Mouse (Mus musculus) adrenal gland, adult (tissue): ENCODE results near the gene Ephb6.
A peak's percentile ranks its signal among the peaks of the same experiment; 100 is the strongest.
"Not testable (repeated sequence)": the region's sequence is repeated elsewhere in the genome, so short reads cannot be mapped to it uniquely, and the experiment has no call there.

Experiments used
- DNase-seq, 2 experiments: peaks; one replicate each; pipeline ENCODE4 v3.0.0; 2022 to 2023; ENCODE audit warnings: low spot score in 1 of 2; ENCODE audit not compliant: inconsistent age in 2 of 2

Gene Ephb6

DNA sequence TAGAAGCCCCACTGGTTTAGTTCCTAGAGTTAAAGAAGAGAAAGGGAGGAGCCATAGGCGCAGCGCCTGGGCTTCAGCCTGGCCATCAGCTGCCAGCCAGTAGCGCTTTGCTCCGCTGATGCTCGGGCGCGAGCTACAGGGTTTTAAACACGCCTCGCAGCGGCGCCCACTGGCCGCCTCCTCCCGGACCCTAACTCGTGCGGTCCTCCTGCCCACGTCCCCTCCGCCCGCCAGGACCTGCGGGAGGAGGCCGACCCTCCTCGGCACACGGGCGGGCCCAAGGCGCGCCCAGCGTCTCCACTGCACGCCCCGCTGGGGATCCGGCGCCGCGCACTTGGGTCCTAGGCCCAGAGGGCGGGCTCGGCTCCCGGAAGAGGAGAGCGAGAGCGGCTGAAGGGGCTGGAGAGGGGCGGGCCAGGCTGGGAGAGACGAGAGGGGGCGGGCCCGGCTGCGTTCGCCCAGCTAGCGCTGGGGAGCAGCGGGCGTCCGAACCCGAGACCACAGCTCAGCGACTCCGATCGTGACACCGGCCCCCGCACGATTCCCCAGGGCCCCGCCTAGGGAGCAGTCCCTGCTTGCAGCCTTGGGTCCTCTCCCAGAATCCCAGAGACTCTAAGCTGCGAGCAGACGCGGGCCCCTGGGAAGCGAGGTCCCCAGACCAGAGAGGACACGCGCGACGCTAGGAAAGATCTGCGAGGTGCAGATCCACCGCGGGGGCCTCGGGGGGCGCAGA is at the start of gene Ephb6:
Gene Ephb6, plus strand, starts transcription at position 422 of the 733 bp plus-strand sequence.
- peak; percentile 74 to 94 for DNase-seq

DNA sequence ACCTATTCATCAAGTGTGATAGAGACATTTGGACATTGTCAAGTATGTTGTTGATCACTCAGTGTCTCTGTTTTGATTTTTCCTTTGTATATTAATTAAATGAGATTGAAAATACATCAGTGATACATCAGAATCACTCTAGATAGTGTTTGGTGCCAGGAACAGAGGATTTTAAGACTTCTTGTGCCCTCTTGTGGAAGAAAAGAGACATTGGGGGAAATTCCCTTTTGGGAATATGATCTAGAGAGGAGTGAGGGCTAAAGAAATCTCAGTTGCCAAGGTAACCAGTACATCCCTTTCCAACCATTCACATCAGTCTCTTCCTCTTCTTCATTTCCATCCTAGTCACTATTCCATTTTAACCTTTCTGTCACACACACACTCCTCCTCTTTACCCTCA is 48.9 kb upstream of the Ephb6 start:
- no peak for DNase-seq

DNA sequence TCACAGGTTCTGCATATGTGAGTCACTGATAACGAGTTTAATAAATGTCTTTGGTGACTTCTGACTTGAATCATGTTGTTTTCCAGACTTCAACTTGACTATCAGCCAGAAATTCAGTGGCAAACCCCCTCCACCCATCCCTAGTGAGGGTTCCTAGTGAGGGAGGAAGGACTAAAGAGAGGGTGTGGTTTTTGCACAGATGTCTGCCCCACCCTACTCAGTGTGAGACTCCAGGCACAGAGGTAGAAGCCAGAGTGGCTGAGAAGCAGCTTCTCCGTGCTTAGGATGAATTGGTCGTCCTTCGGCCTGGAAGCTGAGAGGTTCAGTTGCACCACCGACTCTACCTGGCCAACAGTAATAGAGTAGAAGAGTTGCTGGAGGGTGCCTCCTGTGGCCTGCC is 47.8 kb upstream of the Ephb6 start:
- DNase-seq = no peak

DNA sequence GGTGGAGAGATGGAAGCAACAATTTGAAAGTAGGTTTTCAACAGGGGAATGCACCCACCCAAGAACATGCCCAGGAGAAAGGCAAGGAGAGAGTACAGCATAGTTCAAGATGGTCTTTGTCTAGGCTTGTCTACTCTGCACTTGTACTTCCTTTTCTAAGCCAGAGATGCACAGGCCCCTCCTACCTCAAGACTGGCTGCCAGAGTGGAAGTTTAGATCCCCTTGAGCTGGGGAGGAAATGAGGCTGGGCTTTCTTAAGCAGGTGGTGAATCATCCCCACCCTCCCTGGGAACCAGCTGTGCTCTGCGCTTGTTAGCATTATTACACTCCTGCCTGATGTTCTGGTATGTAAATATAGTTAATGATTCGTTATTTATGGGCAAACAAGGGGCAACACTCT is 47.0 kb upstream of the Ephb6 start:
- DNase-seq = no peak

DNA sequence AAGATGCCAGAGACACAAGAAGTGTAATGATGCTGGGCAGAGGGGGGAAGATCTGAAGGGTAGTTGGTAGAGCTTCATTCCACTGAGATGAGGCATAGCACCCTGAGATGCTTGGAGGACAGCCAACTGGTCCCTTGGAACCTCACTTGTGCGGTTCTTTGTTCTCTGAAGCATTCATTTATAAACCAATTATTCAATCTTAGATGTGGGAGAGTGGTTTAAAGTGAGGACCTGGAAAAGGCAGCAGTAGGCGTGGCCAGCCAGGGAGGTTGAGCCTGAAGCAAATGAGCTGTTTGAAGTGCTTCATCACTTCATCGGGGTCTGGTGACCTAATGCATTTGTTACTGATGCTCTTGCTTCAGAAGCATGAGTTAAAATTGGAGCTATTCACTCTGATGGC is 46.0 kb upstream of the Ephb6 start:
- no peak for DNase-seq

DNA sequence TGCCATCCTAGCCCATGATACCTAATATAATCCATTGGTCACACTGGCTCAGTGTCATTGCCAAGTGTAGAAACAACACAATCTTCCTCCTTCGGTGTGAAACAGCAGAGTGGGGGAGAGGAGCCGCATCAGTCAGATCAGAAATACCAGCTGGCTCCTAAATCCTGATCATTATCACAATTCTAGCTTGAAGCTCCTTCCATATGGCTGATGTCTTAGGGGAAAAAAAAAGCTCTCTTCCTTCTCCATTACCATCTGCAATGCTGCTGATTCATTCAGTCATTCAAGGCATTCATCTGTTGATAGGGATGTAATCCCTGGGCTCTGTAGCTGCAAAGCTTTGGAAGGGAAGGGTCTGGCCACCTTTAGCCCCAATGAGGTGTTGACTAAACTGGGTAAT is 45.0 kb upstream of the Ephb6 start:
- DNase-seq = no peak

DNA sequence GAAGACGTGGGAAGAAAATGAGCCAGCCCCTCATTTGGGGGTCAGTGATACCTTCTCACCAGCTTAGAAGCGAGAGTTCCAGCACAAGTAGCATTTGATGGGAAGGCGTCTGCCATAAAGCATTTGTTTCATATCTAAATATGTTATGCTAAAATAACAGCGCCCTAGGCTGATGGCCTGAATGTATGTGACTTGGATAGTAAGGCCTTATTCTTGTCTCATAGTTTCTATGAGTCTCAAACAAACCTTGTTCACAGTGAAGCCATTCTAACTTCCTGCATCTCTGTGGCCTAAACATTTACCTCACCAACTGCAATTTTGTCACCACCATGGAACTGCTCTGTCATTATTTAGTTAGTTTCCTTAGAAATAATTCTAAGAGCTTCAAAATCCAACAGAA is 42.7 kb upstream of the Ephb6 start:
- DNase-seq = no peak

DNA sequence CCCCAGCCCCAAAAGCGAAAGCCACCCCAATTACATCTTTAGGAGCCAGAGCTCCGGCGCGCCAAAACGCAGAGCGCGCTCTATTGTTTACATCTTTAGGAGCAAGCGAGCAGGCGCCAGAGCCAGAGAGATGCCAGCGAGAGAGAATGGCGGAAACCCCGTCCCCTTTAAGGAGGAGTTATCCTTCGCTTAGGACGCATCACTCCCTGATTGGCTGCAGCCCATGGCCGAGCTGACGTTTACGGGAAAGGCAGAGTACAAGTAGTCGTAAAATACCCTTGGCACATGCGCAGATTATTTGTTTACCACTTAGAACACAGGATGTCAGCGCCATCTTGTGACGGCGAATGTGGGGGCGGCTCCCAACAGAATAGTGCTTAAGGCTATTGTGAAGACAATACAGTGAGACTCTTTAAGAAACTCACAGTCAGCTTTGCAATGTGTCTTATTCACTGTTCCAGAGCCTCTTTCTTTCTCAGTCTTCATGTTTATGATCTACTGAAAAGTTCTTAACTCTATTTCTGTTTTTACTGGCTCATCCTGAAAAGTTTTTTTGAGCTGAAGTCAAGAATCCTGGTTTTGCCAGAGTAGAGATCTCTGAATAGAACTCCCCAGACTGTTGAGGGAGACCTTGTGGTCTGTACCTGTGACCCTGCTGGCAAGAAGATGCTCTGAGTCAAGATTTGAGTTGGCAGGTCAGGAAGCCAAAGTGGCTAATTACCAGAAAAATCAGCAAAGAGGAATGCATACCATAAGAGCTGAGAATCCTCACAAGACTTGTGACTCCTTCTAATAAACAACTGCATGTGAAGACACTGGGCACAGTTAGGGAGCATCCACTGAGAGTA is 42.0 kb upstream of the Ephb6 start:
- DNase-seq = not testable (repeated sequence)

DNA sequence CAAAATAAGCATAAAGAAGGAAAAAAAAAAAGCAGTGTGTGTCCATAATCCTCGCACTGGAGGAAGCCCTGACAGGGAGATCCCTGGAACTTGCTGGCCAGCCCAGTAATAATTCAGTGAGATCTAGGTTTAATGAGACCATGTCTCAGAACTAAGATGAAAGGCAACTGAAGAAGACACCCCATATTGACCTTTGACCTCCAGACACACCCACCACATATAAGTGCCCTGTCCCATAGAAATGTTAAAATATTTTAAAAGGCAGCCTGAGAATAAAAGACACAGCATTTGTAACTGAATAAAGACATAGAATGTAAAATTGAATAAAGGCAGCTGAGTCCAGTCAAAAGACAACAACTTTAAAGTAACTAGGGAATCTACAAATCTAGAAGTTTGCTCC is 40.0 kb upstream of the Ephb6 start:
- no peak for DNase-seq

DNA sequence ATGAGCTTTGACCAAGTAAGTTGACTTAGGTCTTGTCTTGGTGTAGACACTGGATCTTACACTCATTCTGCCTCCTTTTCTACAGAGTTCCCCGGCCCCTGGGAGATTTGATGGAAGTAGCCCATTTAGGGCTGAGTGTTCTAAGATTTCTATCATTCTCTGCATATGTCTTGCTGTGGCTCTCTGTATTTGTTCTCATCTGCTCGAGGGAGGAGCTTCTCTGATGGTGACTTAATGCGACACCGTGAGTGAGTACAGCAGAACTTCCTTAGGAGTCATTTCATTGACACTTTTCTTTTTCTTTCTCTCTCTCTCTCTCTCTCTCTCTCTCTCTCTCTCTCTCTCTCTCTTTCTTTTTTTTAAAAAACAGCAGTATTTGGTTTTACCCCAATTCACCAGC is 38.3 kb upstream of the Ephb6 start:
- DNase-seq = no peak

DNA sequence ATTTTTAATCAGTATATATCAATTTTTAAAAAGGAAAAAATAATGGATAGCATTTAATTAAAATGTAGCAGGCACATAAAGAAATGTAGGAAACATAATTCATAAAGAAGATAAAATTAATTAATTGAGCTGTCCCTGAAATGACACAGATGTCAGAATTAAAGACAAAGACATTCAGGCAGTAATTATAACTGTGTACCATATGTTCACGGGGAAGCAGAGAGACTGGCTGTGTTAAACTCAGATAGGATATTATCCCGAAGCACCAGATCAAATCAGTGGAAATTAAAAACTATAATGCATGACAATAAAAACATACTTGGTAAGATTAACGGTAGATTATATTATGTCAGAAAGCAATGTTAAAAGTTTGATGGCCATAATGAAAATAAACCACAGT is 36.2 kb upstream of the Ephb6 start:
- no peak for DNase-seq

DNA sequence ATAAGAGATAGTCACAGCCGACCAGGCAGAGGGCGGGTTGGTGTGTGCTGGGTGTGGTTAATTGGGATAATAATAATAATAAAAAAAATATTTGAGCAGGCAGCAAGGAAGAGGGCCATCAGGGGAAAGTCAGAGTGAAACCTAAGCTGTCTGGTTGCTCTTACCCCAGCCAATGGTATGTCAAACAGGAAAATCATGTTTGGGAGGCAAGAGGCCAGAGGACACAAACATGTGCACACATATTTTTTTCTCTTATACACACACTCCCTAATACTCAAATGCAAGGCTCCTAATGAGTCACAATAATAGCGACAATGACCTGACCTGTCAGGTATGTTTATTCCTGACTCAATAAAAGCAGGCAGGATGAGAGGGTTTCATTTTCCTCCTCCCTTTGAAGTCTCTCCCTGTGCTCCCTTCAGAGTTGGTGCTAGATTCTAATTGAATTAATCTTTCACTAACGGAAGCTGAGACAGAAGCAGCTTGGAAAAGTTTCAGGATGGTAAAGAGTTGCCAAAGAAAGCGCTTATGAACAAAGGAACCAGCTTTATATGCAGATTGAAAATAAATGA is 28.7 kb upstream of the Ephb6 start:
- no peak for DNase-seq

DNA sequence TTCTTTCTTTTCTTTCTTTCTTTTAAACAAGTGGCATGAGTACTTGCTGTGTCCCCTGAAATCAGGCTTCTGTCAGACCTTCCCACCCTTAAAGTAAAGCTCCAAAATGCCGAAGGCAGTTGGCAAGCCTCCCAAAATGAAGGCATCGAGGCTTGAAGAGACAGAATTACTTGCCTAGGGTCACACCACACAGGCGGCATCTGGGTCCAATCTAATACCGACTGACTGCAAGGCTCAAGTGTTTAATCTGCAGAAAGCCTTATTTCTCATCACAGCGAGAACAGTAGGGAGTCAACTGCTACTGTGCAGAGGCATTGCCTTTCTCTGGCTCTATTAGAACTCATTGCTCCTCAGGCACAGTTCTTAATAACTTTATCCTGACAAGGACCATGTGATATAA is 28.0 kb upstream of the Ephb6 start:
- DNase-seq = no peak

DNA sequence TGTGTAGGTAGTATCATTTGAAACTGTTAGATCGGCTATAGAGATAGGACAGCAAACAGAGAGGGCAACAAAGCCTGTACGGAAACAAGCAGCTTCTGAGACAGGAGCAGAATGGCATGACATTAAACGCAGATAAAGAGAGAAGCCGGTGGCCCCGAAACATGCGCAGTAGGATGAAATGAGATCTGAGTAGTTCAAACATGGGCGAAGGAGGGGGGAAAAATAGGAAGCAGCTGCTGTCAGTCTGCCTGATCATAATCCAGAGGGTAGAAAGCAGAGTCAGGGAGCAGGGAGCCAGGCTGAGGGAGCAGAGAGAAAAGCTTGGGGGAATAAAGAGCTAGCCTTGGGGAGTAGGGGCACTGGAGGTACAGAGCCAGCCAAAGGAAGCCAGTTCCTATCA is 24.0 kb upstream of the Ephb6 start:
- DNase-seq = no peak

DNA sequence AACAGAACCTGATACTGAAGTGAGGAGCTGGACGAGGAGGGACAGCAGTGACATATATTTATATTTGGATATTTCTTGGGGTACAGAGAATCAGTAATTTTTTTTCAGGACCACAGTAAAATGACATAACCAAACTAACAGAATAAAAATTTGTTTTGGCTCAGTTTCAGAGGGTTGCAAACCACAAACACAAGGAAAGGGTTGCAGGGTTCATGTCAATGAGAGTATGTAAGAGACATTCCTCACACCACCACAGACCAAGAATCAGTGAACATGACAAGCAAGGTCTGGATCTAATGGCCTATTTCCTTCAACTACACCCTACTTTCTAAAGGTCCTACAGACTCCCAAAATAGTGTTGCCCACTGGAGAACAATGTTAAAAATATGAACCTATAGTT is 23.1 kb upstream of the Ephb6 start:
- no peak for DNase-seq

DNA sequence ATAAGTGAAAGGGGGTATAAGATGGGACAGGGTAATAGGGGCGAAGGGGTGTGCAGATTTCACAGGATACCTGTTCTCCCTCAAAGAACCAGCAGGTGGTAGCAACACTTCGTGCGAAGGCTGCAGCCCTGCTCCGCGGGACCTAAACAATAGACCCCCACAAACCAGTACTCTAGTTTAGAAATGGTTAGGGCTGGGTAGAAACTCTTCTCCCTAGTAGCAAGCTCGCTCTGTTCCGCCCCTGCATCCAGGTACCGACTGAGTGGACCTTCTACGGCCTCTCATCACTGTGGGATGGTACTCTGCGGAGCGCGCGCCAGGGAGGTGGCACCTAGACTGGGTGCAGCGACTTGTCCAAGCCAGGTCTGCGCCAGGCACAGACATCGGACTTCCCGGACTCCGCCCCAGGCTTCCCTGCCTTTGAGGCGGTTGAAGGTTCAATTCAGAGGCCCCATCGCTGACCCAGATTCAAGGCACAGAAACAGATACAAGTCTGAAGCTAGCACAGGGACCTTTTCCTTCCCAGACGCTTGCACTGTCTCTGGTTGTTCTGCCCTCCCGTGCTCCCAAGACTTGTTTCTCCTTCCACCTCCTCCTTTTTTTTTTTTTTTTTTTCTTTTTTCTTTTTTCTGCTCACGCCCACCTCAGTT is 756 bp upstream of the Ephb6 start:
- DNase-seq = peak; percentile 23 to 83

DNA sequence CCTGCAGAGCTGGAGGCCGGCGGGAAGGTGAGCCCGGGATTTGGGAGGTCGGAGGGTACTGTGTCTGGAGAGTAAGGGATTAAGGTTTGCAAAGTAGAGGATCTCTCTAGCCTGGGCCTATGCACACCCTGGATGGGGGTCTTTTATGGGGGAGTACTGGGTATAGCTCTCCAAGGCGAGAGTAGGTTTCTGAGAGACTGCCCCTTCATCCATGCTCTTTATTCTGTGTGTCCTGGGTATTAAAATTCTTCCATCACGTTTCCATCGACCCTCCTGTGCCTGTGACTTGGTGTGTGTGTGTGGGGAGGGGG is 467 bp downstream of the Ephb6 start:
- DNase-seq = no peak

DNA sequence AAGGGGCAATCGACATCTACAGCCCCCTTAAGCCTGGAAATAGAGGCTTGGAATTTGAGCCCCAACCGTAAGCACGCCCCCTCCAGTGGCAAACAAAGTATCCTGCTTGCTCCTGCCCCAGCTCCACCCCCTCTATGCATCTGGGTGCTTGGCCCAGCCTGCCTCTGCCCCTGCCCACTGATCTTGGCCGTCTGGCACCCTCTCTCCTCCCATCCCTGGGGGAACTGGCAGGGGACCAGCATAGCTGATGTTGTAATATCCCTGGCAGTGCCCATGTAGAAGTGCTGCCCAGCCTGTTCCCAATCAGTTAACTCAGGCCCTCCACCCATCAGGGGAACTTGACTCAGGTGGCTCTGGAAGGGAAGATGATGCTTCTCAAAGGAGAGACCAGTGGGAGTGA is 932 bp downstream of the Ephb6 start:
- peak; percentile 35 to 87 for DNase-seq

DNA sequence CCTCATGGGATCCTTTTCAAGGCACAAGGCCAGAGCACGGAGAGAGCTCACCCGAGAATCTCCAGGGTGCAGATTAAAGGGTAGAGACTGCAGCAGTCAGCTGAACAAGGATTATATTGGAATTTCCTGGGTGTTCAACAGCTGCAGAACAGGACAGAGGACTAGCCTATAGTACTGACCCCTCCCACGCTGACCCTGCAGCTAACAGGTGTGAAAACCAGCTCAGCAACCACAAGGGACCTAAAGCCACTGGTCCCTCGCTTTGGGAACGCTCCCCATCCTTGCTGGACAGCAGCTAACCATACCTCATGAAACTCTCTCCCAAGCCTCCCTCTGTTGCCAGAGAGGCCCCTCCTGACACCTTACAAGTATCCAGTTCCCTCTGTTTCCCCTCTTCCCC is 2.4 kb downstream of the Ephb6 start:
- DNase-seq = peak in 1 of 2 experiments; percentile 16

DNA sequence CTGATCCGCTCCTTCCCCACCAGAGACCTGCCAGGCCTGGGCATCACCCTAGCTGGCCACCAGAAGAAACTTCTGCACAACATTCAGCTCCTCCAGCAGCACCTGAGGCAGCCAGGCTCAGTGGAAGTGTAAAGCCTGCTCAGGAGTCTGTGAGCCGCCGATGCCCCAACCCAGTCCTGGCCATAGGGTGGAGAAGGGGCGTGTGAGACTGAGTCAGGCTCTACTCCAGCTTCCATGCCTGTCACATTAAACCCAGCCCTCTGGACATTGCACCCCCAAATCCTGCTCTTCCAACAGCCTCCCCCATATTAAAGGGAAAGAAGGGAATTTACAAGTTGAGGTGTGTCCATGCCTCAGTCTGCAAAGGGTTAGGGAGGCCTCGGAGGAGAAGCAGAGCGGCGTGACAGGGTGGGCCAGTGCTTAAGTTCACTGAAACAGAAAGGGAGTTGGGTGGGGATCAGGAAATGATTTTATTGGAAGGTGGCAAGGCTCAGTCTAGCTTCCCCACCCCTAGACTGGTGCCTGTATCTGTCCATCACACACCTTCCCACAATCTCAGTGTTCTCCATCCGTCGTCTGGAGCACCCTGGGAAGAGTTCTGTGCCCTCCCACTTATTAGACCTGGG is 15.0 kb downstream of the Ephb6 start:
- no peak for DNase-seq

DNA sequence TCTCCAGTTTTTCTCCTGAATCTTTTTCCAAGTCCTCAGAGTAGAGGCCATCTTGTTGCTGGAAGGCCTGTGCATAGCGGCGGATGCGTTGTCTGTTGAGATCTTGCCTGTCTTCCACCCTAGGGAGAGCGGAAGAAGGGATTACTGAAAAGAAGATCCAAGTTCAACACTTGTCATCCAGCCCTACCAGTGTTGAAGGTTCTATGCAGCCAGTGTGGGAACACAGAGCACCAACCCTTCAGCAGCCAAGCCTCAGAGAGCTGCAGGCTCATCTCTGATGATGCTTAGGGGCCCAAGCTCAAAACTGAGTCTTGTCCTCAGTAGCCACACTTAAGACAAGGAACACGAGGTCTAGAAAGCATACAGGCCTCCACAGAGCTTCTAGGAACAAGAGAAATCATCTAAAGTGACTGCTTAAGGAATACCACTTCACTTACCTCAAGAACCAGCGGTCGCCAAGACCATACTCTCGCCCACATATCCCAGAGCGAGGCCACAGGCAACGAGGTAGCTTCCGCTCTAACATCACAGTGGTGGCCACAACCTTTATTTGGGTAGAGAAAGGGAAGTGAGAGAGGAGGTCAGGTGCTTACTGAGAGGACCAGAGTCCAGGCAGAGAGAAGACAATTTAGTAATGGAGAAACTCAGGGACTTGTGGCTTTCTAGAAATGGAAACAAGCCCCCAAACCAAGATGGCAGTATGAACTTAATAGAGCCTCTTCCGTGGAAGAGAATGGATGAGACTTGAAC is 16.1 kb downstream of the Ephb6 start:
- no peak for DNase-seq
